Mouse (Mus musculus) E14TG2a.4 (cell line): Measurements from ENCODE around the gene Cnga3.

Source experiments
- CTCF ChIP-seq: conservative IDR thresholded peaks from 2 replicates; pipeline ENCODE4 v1.5.1; 2014; ENCODE audit warnings: low read length
- NANOG ChIP-seq: IDR thresholded peaks from 2 replicates; pipeline ENCODE4 v1.6.1; 2014; ENCODE audit warnings: borderline replicate concordance, low read length, mixed read lengths

GRCm38 (mm10) chr1:37288941-37289340 is 74.7 kb downstream of the Cnga3 start:
- TF ChIP-seq CTCF (no peak), NANOG (no peak)
